Mouse (Mus musculus): Measurements from ENCODE around the gene Ccdc137. TPM values are rescaled to one million over a fixed set of nuclear protein-coding genes. Genes with fewer than 3 reads are reported as not detected.
A peak's percentile ranks its signal among the peaks of the same experiment; 100 is the strongest.
"Not testable (repeated sequence)": the region's sequence is repeated elsewhere in the genome, so short reads cannot be mapped to it uniquely, and the experiment has no call there.

The Ccdc137 gene
- 27.6 and 31.3 TPM in 2 replicates for polyA plus RNA-seq (2015; fragmentation: Nextera tagmentation; extraction: Ambion mirVana)

DNA sequence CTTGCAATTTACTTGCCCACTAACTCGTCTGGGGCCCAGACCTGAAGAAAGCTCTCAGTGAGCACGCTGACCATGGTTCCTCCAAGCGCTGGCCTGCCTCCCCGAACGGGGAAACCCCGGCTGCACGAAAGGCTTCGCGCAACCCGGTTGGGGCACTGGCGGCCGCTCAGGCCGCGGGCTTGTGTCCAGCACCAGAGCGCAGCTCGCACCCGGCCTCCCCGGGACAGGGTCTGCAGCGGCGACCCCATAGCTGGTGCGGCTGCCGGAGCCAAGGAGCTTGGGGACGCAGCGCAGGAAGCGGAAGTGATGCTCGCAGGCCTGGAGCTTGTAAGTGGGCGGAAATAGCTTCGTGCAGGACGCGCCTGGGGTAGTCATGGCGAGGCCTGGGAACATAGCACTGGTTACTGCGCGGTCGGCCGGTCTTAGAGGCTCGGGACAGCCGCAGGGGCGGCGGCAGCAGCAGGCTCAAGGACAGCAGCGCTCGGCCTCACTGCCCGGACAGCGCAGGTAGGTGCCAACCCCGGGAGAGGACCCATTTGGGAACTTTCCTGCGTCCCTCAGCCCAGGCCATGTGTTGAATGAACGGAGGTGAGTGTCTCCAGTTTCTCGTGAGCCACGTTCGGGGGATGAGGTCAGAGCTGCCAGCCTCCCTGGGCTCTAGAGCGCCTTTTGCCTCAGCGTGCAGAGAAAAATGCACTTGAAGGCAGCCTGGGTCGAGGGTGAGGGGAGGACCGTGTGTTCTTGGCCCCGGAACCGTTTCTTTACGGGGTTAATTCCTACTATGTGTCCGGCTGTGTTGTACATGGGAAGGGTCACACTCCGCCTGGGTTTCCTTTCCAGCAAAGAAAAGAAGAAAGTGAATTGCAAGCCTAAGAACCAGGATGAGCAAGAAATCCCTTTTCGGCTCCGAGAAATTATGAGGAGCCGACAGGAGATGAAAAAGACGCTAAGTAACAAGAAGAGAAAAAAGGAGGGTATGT is at the start of gene Ccdc137, which contains the start of gene Oxld1:
Gene Ccdc137 (plus strand): TSS at position 344 of the 980 bp plus-strand sequence.
Gene Oxld1 (minus strand): TSS at position 297 of the 980 bp plus-strand sequence.
- H3K4me1 ChIP-seq (replicated peaks), result peaks cover 12% of the 10 kb centered on the region; the same call in 1 of the 2 replicates
- H3K9ac ChIP-seq, result peak within 1 kb of the TSS; percentile 98
- peaks cover 23% of the 10 kb centered on the region; the same call in 1 of the 2 replicates for H3K36me3 ChIP-seq
- peak within 1 kb of the TSS; percentile 84 for H3K27ac ChIP-seq
- ATAC-seq, result peak; percentile 95
- peak within 1 kb of the TSS; percentile 93 for H3K4me3 ChIP-seq (replicated peaks)
- H3K27me3 ChIP-seq (replicated peaks), result no peaks in the 10 kb centered on the region
- no peaks in the 10 kb centered on the region for H3K9me3 ChIP-seq
- H3K4me2 ChIP-seq (replicated peaks), result peak within 1 kb of the TSS; percentile 82
- 3% methylated on average over 62 of the region's 62 CpGs for WGBS

DNA sequence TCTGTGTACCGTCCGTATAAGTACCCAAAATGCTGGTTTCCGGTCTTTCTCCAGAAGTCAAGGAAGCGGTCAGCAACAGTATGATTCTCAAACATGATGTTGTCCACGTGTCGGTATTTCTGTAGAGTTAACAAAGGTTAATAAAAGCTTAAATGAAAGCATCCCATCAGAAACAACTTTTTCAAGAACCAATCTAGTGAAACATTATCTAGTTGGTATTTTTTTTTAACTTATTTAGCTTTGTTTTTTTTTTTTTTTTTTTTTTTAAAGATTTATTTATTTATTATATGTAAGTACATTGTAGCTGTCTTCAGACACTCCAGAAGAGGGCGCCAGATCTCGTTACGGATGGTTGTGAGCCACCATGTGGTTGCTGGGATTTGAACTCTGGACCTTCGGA is 44.3 kb upstream of the Ccdc137 start:
- H3K4me3 ChIP-seq (replicated peaks); H3K27me3 ChIP-seq (replicated peaks); H3K27ac ChIP-seq; H3K4me2 ChIP-seq (replicated peaks); ATAC-seq; H3K4me1 ChIP-seq (replicated peaks); H3K9ac ChIP-seq; H3K9me3 ChIP-seq: not testable (repeated sequence)
- 89% methylated on average over 9 of the region's 10 CpGs for WGBS
- H3K36me3 ChIP-seq, result peaks cover 66% of the 10 kb centered on the region

DNA sequence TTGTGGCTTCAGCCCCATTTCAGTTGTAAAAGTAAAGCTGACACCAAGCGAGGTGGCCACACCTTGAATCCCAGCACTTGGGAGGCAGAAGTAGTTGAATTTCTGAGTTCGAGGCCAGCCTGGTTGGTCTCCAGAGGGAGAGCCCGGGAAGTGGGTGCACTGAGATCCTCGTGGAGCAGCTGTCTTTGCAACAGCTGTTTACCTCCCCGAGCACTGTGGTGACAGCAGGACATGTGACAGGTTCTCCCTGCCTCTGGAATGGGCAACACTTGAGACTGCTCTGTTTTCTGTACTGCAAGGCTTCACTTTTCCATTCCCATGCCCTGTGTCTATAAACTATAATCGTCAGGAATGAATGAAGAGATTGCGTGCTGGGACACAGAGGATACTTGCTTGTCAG is 40.1 kb upstream of the Ccdc137 start:
- Histone ChIP-seq H3K4me1 (replicated peaks) (peaks cover 4% of the 10 kb centered on the region; the same call in 1 of the 2 replicates), H3K4me2 (replicated peaks) (no peak overlapping the region), H3K4me3 (replicated peaks) (no peak overlapping the region), H3K36me3 (peaks cover 57% of the 10 kb centered on the region), H3K9me3 (no peaks in the 10 kb centered on the region), H3K9ac (no peak overlapping the region), H3K27me3 (replicated peaks) (no peaks in the 10 kb centered on the region), H3K27ac (no peak overlapping the region)
- ATAC-seq, result no peak
- WGBS, result 91% methylated on average over 7 of the region's 7 CpGs

DNA sequence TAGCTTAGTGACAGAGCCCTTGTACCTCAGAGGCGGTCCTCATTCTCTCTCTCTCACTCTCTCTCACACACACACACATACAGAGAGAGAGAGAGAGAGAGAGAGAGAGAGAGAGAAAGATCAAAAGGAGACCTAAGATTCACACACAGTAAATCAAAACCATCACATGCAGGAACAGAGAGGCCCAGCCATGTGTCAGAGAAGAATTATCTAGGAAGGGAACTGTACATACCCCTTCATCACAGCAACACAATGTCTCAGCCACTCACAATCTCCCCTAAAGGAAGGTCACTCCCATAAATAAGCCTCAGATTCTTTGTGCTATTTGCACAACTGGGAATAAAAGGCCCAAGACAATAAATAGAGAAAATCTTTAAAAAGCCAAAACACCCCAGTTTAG is 39.3 kb upstream of the Ccdc137 start:
- 100% methylated on average over 1 of the region's 1 CpGs for WGBS
- no peaks in the 10 kb centered on the region for H3K27me3 ChIP-seq (replicated peaks)
- ATAC-seq, result no peak
- H3K9ac ChIP-seq, result no peak overlapping the region
- peaks cover 52% of the 10 kb centered on the region for H3K36me3 ChIP-seq
- H3K27ac ChIP-seq, result no peak overlapping the region
- peaks cover 4% of the 10 kb centered on the region; the same call in 1 of the 2 replicates for H3K4me1 ChIP-seq (replicated peaks)
- H3K4me3 ChIP-seq (replicated peaks), result no peak overlapping the region
- no peaks in the 10 kb centered on the region for H3K9me3 ChIP-seq
- no peak overlapping the region for H3K4me2 ChIP-seq (replicated peaks)

DNA sequence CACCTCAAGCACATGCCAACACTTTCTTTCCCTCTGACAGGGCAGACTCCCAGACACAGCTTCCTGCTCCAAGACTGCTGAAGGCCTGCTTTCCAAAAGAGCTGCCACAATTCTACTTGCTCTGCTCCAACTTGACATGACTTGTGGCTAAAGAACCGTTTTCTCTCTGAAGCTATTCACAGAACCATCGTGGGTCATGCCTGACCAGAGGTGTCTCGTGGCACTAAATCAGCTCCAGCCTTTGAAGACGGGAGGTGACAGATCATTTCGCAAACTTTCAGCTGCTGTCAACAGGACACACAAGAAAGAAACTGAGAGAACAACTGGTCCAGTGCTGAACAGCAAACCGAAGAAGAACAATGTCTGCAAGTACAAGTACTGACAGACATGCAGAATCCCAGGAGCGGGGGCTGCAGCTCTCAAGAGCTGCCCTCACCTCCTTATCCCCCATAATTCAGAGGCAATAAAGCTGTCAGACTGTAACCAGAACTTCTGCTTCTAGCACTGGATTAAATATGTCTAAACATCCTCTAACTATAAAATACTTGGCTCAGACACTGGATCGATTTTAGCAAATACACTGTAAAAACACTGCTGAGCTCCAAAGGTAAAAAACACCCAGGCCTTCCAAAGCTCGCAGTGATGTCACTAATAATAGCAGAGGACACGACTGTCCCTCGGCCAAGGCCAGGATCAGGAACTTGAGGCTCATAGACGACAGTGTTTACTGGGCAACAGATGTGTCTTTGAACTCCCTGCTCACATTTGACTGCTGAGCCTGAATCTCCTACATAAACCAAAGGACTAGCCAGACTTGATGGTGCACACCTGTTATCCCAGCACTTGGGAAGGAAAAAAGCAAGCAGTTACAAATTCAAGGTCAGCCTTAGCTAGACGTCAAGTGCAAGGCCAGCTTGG is 35.0 kb upstream of the Ccdc137 start:
- Histone ChIP-seq H3K9me3 (no peaks in the 10 kb centered on the region), H3K4me2 (replicated peaks) (no peak overlapping the region), H3K4me1 (replicated peaks) (peaks cover 4% of the 10 kb centered on the region; the same call in 1 of the 2 replicates), H3K36me3 (peaks cover 47% of the 10 kb centered on the region), H3K9ac (no peak overlapping the region), H3K27ac (no peak overlapping the region), H3K27me3 (replicated peaks) (no peaks in the 10 kb centered on the region), H3K4me3 (replicated peaks) (no peak overlapping the region)
- ATAC-seq, result peak; percentile 55
- WGBS, result 42% methylated on average over 13 of the region's 13 CpGs

DNA sequence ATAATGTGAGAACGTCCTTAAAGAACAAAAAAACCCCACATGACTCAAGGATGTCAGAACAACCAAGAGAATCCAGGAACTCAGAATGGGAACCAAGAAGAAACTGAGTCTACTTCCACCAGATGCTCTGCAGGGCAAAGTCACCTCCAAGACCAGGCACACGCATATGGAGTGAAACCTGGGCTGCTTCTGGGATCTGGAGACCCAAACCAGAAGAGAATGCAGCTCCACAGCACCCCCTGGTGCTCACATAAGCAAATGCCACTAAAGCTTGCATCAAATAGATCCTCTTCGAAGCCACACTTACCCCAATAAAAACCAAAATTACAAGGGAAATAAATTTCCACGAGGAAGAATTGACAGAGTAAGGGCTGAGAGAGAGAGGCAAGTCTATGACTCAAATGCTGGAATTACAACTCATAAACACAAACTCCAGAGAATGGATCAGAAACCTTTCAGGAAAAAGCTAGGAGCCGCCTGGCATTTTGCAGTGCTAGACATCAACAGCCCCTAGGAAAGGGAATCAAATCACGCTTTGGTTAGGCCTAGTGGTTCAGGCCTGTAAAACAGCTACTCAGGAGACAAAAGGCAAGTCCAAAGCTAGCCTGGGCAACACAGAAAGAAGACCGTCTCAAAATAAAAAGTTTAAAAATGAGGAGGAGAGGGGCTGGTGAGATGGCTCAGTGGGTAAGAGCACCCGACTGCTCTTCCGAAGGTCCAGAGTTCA is 34.2 kb upstream of the Ccdc137 start:
- ATAC-seq, result 0 out of 2 replicates have a peak, but pooled peaks have one; percentile 53
- Histone ChIP-seq H3K4me3 (replicated peaks) (no peak overlapping the region), H3K27me3 (replicated peaks) (no peaks in the 10 kb centered on the region), H3K4me2 (replicated peaks) (no peak overlapping the region), H3K9me3 (no peaks in the 10 kb centered on the region), H3K4me1 (replicated peaks) (peaks cover 4% of the 10 kb centered on the region; the same call in 1 of the 2 replicates), H3K9ac (no peak overlapping the region), H3K36me3 (peaks cover 47% of the 10 kb centered on the region), H3K27ac (no peak overlapping the region)
- WGBS, result 61% methylated on average over 9 of the region's 9 CpGs

DNA sequence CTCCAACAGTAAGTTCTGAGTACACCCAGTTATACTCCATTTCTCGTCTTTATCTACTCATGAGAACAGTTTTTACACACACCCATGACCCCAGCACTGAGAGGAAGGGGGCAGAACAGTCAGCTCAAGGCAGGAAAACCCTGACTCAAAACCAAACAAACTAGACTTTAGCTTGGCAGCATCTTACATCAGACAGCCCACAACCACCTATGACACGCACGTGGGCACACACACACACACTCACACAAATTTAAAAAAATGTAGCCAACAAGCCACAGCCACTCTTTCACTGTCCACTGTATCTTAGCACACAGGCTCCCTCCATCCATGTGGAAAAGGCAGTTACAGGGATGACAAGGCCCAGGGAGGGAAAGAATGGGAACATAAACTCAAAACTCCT is 31.2 kb upstream of the Ccdc137 start:
- H3K36me3 ChIP-seq, result peaks cover 39% of the 10 kb centered on the region
- no peak overlapping the region for H3K4me3 ChIP-seq (replicated peaks)
- no peak overlapping the region for H3K27ac ChIP-seq
- no peak overlapping the region for H3K9ac ChIP-seq
- H3K9me3 ChIP-seq, result no peaks in the 10 kb centered on the region
- no peaks in the 10 kb centered on the region for H3K27me3 ChIP-seq (replicated peaks)
- 91% methylated on average over 3 of the region's 3 CpGs for WGBS
- H3K4me1 ChIP-seq (replicated peaks), result peaks cover 4% of the 10 kb centered on the region; the same call in 1 of the 2 replicates
- ATAC-seq, result no peak
- H3K4me2 ChIP-seq (replicated peaks), result no peak overlapping the region

DNA sequence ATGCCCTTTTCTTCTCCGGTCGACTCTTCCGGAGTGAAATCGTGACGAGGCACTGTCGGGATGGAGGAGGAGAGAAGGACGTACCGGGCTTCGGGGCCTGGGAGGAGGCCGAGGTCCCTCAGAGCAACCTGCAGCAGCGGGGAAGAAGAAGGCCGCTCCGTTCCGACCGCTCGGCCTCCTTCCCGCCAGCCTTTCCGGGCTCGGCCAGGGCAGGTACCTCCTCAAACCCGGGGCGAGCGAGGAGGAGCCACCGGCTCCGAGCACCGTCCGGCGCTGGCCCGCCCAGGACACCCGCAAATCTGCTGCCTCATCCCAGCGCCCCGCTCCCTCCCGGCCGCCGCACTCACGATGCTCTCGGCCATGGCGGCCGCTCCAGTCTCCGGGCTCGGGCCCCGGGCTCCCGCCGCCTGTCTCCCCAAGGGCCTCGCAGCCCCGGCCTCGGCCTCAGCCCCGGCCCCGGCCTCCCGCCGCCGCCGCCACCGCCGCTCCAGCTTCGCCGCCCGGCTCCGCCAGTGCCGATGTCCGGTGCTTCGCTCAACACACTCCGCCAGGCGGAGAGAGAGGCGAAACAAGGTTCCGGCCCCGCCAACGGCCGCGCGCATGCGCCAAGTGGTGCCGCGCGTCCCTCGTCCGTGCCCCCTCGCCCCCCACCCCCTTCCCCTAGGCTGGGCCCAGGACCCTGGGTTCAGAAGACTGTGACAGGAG is 20.6 kb upstream of the Ccdc137 start, which contains the start of gene Nploc4:
Gene Nploc4 (minus strand): TSS at position 557 of the 705 bp plus-strand sequence.
- Histone ChIP-seq H3K27me3 (replicated peaks) (no peaks in the 10 kb centered on the region), H3K4me2 (replicated peaks) (peak within 1 kb of the TSS; percentile 80), H3K36me3 (0 out of 2 replicates have a peak, but pooled peaks cover 17% of the 10 kb centered on the region), H3K9me3 (no peaks in the 10 kb centered on the region), H3K9ac (peak within 1 kb of the TSS; percentile 100), H3K4me3 (replicated peaks) (peak within 1 kb of the TSS; percentile 100), H3K27ac (peak within 1 kb of the TSS; percentile 79), H3K4me1 (replicated peaks) (peaks cover 4% of the 10 kb centered on the region)
- peak; percentile 93 for ATAC-seq
- WGBS, result under 1% methylated on average over 65 of the region's 77 CpGs

DNA sequence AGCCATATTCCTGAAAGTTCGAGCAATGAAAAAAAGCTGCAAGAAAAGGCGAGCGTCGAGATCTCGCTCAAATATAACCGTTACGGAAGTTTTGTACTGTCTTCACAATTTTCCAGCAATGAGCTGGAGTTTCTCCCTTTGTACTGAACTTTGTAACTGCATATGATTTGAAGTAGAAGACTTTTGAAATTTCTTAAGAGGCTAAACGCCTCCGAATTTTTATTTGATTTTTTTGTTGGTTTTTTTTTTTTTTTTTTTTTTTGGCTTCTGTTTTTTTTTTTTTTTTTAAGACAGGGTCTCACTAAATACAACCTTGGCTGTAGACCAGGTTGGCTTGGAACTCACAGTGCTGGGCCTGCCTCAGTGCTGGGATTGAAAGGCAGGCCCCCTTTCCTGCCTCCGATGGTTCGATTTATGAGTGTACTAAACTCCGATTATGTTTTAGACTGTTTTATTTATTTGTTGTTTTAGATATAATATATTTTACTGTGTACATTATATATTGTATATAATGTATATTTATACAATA is 20.0 kb upstream of the Ccdc137 start:
- H3K9ac ChIP-seq, result peak overlapping the region; percentile 100
- no peaks in the 10 kb centered on the region for H3K9me3 ChIP-seq
- peak overlapping the region; percentile 100 for H3K4me3 ChIP-seq (replicated peaks)
- peak overlapping the region; percentile 79; the same call in 1 of the 2 replicates for H3K27ac ChIP-seq
- WGBS, result 23% methylated on average over 12 of the region's 12 CpGs
- 0 out of 2 replicates have a peak, but pooled peaks cover 11% of the 10 kb centered on the region for H3K36me3 ChIP-seq
- H3K4me1 ChIP-seq (replicated peaks), result peaks cover 4% of the 10 kb centered on the region
- peak overlapping the region; percentile 80 for H3K4me2 ChIP-seq (replicated peaks)
- no peak for ATAC-seq
- H3K27me3 ChIP-seq (replicated peaks), result no peaks in the 10 kb centered on the region

DNA sequence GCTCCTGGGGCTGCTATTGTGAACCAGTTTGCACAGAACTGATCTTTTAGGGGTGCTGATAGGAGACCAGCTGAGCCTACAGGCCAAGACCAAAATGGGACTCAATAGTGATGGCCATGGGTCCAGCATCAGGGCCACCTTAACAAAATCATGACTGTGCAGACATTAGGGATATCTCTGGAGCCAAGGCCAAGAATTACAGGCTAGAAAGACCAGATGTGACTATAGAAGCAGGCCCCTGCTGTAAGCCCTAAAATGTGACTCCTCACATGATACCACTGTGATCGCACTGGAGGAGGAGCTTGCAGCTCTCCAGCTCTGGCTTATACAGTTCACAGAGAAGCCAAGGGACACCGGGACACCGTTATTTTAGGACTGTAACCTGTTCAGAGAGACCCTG is 15.6 kb upstream of the Ccdc137 start, which contains the start of gene Tspan10:
Gene Tspan10 (plus strand): TSS at position 301 of the 400 bp plus-strand sequence.
- WGBS, result 88% methylated on average over 3 of the region's 3 CpGs
- Histone ChIP-seq H3K9ac (no peak within 1 kb of the TSS), H3K4me2 (replicated peaks) (no peak within 1 kb of the TSS), H3K27me3 (replicated peaks) (no peaks in the 10 kb centered on the region), H3K4me1 (replicated peaks) (no peaks in the 10 kb centered on the region), H3K36me3 (no peaks in the 10 kb centered on the region), H3K9me3 (no peaks in the 10 kb centered on the region), H3K4me3 (replicated peaks) (no peak within 1 kb of the TSS), H3K27ac (no peak within 1 kb of the TSS)
- no peak for ATAC-seq

All from intestine, embryonic 15.5 days (tissue).